Mouse (Mus musculus): Measurements from ENCODE around the gene Syngr1. TPM values are rescaled to one million over a fixed set of nuclear protein-coding genes. Genes with fewer than 3 reads are reported as not detected.

Syngr1 gene
- polyA plus RNA-seq, 1 experiment from 2014 or later: 18.7 TPM

DNA sequence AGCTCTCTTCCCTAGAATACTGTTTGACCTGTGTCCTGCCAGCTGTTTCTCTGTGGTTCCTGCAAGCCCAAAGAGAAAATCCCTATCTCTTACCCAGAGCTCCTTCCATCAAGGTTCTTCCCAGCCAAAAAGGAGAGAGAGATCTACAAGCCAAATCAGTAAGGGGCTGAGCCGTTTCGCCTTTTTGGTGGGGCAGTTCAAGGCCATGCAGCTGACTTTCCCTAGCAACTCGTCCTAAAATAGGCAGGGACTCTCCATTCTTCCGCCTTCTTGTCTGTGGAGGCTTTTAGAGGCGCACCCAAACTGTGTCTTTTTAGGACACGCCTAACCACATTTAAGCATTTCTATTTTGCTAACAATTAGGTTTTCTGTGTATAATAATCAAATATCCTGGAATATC is 52.6 kb downstream of the Syngr1 start:
- Histone ChIP-seq H3K27ac (no peak overlapping the region), H3K4me2 (replicated peaks) (no peak overlapping the region), H3K9ac (no peak overlapping the region), H3K4me1 (replicated peaks) (peaks cover 4% of the 10 kb centered on the region; the same call in 1 of the 2 replicates), H3K9me3 (no peaks in the 10 kb centered on the region), H3K4me3 (replicated peaks) (no peak overlapping the region), H3K27me3 (replicated peaks) (no peaks in the 10 kb centered on the region), H3K36me3 (peaks cover 16% of the 10 kb centered on the region; the same call in 1 of the 2 replicates)
- no peak for ATAC-seq
- 93% methylated on average over 6 of the region's 6 CpGs for WGBS

DNA sequence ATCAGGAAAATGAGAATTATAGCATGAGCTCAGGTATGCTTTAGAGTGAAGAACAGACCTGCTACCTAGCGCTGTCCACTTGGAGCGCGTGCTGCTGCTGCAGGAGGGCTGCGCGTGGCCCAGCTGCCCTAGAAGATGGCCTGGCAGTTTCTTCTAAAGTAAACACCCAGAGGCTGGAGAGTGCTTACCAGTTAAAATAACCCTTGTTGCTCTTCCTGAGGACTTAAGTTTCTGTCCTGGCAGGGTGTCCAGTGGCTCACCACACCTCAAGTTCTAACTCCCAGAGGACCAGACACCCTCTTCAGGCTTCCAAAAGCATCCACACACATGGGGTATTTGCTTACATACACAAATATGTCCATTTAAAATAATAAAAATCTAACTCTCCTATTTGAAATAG is 54.3 kb downstream of the Syngr1 start:
- H3K27ac ChIP-seq: no peak overlapping the region
- no peak overlapping the region for H3K4me3 ChIP-seq (replicated peaks)
- 77% methylated on average over 5 of the region's 5 CpGs for WGBS
- no peak for ATAC-seq
- H3K27me3 ChIP-seq (replicated peaks): no peaks in the 10 kb centered on the region
- H3K4me1 ChIP-seq (replicated peaks): peaks cover 2% of the 10 kb centered on the region; the same call in 1 of the 2 replicates
- peaks cover 22% of the 10 kb centered on the region; the same call in 1 of the 2 replicates for H3K36me3 ChIP-seq
- H3K4me2 ChIP-seq (replicated peaks): no peak overlapping the region
- no peaks in the 10 kb centered on the region for H3K9me3 ChIP-seq
- H3K9ac ChIP-seq: no peak overlapping the region

DNA sequence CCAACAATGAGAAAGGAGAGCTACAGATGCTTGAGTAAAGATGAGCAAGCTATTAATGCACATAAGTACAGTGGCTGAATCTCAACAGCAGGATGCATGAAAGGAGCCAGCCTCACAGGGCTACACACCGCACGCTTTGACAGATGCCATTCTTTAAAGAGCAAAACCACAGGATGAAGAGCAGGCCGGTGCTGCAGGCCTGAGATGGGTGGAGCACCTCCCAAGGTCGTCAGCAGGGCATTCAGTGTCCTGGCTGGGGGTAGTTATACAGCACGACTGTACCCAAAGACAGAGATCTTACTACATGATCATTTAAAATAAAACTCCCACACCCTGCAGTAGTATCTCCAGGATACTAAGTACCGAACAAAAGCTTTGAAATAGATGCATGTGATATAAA is 55.0 kb downstream of the Syngr1 start:
- Histone ChIP-seq H3K4me2 (replicated peaks) (no peak overlapping the region), H3K27ac (no peak overlapping the region), H3K9ac (no peak overlapping the region), H3K4me1 (replicated peaks) (0 out of 2 replicates have a peak, but pooled peaks cover 2% of the 10 kb centered on the region), H3K9me3 (no peaks in the 10 kb centered on the region), H3K4me3 (replicated peaks) (no peak overlapping the region), H3K36me3 (peaks cover 19% of the 10 kb centered on the region; the same call in 1 of the 2 replicates), H3K27me3 (replicated peaks) (no peaks in the 10 kb centered on the region)
- WGBS: 56% methylated on average over 6 of the region's 6 CpGs
- ATAC-seq: no peak

DNA sequence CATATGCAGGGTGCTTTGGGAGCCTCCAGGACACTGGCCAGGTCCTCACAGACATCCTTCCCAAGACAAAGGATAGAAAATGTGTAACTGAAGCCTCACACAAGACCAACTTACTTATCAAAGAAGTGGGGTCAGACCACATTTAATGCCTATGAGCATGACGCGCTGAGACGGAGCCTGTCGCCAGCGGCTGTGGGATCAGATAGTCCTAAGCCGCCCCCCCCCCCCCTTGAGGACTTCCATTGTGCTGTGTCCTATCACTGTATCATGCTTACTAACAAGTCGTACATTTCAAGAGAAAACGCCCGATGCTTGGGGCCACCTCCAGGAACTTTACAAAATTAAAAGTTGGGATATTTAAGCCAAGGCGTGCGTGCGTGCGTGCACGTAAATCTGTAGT is 56.0 kb downstream of the Syngr1 start:
- 0 out of 2 replicates have a peak, but pooled peaks cover 2% of the 10 kb centered on the region for H3K4me1 ChIP-seq (replicated peaks)
- no peak for ATAC-seq
- no peaks in the 10 kb centered on the region for H3K27me3 ChIP-seq (replicated peaks)
- H3K9me3 ChIP-seq: no peaks in the 10 kb centered on the region
- peaks cover 14% of the 10 kb centered on the region; the same call in 1 of the 2 replicates for H3K36me3 ChIP-seq
- H3K27ac ChIP-seq: no peak overlapping the region
- no peak overlapping the region for H3K9ac ChIP-seq
- 91% methylated on average over 14 of the region's 14 CpGs for WGBS
- H3K4me3 ChIP-seq (replicated peaks): no peak overlapping the region
- no peak overlapping the region for H3K4me2 ChIP-seq (replicated peaks)

DNA sequence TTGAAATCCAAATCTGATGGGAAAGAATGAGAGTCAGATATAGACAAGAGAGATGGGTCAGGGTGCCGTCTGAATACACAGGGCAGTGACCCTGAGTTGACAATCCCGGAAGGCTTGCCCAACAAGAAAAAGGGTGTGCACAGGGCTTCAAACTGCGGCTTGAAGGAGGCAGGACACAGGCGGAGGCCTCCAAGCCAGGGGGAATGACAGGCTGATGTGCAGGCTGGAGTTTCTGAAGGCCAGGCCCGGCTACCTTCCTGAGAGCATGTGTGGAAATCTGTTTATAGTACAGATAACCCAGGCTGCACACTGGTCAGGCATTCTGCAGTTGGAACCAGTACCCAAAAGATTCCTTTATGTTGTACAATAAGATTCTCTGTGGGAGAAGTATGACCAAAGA is 56.4 kb downstream of the Syngr1 start:
- WGBS: 66% methylated on average over 5 of the region's 5 CpGs
- no peak for ATAC-seq

DNA sequence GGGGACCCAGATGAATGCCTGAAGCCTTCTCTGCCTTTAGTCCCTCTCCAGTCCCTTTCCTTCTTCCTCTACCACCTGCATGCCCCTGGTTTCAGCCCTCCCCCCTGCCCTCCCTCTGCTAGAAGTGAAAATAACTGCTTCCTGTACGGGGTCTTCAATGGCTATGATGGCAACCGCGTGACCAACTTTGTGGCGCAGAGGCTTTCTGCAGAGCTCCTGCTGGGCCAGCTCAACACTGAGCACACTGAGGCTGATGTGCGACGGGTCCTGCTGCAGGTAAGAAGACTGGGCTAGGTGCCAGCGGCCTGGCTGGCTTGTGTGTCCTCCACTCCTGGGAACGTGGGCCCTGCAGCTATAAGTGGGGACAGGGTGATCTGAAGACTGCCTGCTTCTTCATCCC is 57.4 kb downstream of the Syngr1 start:
- H3K27me3 ChIP-seq (replicated peaks): no peaks in the 10 kb centered on the region
- ATAC-seq: no peak
- H3K4me2 ChIP-seq (replicated peaks): no peak overlapping the region
- H3K36me3 ChIP-seq: peaks cover 9% of the 10 kb centered on the region; the same call in 1 of the 2 replicates
- WGBS: 87% methylated on average over 8 of the region's 8 CpGs
- H3K4me3 ChIP-seq (replicated peaks): no peak overlapping the region
- no peak overlapping the region for H3K9ac ChIP-seq
- H3K9me3 ChIP-seq: no peaks in the 10 kb centered on the region
- no peak overlapping the region for H3K27ac ChIP-seq
- 0 out of 2 replicates have a peak, but pooled peaks cover 2% of the 10 kb centered on the region for H3K4me1 ChIP-seq (replicated peaks)

More for the DNA sequence above, 56.4 kb downstream of the Syngr1 start:
- Histone ChIP-seq H3K4me2 (replicated peaks) (no peak overlapping the region), H3K4me3 (replicated peaks) (no peak overlapping the region), H3K27ac (no peak overlapping the region), H3K27me3 (replicated peaks) (no peaks in the 10 kb centered on the region), H3K4me1 (replicated peaks) (0 out of 2 replicates have a peak, but pooled peaks cover 2% of the 10 kb centered on the region), H3K9me3 (no peaks in the 10 kb centered on the region), H3K9ac (no peak overlapping the region), H3K36me3 (peaks cover 12% of the 10 kb centered on the region; the same call in 1 of the 2 replicates)

DNA sequence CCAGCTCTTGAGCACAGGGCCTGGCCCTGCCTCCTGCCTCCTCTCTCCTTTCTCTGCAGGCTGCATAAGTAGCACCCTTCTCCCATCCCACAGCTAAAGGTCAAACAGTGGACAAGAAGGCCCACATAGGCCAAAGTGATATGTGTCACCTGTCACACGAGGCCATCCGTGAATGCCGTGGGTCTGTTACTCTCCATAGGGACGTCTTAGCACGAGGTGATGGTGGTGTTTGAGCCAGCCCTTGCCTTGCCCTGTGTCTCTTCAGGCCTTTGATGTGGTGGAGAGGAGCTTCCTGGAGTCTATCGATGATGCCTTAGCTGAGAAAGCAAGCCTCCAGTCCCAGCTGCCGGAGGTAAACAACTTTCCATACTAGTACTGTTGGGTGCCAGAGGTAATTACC is 58.4 kb downstream of the Syngr1 start:
- Histone ChIP-seq H3K9ac (no peak overlapping the region), H3K36me3 (peaks cover 15% of the 10 kb centered on the region), H3K27me3 (replicated peaks) (no peaks in the 10 kb centered on the region), H3K4me3 (replicated peaks) (no peak overlapping the region), H3K27ac (no peak overlapping the region), H3K9me3 (no peaks in the 10 kb centered on the region), H3K4me1 (replicated peaks) (0 out of 2 replicates have a peak, but pooled peaks cover 2% of the 10 kb centered on the region), H3K4me2 (replicated peaks) (no peak overlapping the region)
- 92% methylated on average over 7 of the region's 7 CpGs for WGBS
- ATAC-seq: no peak

DNA sequence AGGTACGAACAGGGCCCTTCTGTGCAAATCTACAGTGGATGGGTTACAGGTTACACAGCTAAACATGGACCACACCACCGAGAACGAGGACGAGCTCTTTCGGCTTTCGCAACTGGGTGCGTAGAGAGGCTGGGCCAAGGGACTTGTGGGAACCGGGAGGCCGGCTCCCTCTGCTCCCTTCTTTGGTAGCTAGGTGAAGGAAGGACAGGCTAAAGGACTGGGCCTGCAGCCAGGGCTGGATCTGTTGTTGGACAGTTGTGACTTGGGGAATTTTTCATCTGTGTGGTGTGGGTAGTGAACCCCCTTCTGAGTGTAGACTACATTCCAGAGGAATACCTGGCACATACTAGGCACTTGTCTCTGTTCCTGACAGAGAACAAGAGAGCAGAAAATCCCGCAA is 61.5 kb downstream of the Syngr1 start:
- no peak for ATAC-seq
- WGBS: 91% methylated on average over 10 of the region's 10 CpGs
- H3K9me3 ChIP-seq: no peaks in the 10 kb centered on the region
- no peak overlapping the region for H3K9ac ChIP-seq
- no peak overlapping the region for H3K4me3 ChIP-seq (replicated peaks)
- H3K27me3 ChIP-seq (replicated peaks): no peaks in the 10 kb centered on the region
- H3K4me2 ChIP-seq (replicated peaks): no peak overlapping the region
- H3K4me1 ChIP-seq (replicated peaks): 0 out of 2 replicates have a peak, but pooled peaks cover 2% of the 10 kb centered on the region
- peaks cover 31% of the 10 kb centered on the region for H3K36me3 ChIP-seq
- H3K27ac ChIP-seq: no peak overlapping the region

DNA sequence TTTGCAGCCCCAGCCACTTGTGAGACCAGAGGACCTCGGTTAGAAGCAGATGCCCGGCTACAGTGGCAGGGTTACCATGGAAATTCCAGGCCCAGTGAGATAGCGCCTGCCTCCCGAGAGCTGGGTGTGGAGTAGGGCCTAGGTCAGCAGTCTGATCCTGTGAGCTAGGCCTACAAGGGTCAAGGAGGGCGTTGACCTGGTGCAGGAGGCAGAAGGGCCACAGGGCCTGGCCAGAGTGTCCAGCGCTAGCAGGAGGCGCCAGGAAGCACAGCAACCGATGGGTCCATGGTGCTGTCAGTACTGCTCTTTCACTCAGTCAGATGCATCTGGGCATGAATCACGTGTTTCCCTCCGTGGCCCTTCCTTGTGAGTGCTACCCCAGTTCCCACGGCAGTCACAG is 62.6 kb downstream of the Syngr1 start:
- Histone ChIP-seq H3K4me3 (replicated peaks) (no peak overlapping the region), H3K4me1 (replicated peaks) (peaks cover 9% of the 10 kb centered on the region), H3K36me3 (peaks cover 39% of the 10 kb centered on the region), H3K27me3 (replicated peaks) (no peaks in the 10 kb centered on the region), H3K9me3 (no peaks in the 10 kb centered on the region), H3K4me2 (replicated peaks) (no peak overlapping the region), H3K27ac (no peak overlapping the region), H3K9ac (no peak overlapping the region)
- no peak for ATAC-seq
- WGBS: 82% methylated on average over 11 of the region's 11 CpGs

DNA sequence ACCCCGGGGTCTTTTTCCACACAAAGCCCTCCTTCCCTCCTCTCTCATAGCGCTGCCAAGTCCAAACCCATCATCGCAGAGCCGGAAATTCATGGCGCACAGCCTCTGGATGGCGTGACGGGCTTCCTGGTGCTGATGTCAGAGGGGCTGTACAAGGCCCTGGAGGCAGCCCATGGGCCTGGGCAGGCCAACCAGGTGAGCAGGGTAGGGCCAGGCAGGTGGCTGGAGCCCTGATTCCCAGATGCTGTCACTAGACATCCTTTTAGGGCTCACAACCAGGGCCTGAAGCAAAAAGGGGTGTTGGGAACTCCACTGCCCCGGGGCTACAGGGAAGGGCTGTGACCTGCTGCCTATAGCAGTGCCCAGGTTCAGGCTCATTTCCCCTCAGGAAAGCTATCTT is 64.6 kb downstream of the Syngr1 start:
- WGBS: 92% methylated on average over 8 of the region's 8 CpGs
- peaks cover 26% of the 10 kb centered on the region for H3K4me1 ChIP-seq (replicated peaks)
- ATAC-seq: no peak
- no peaks in the 10 kb centered on the region for H3K27me3 ChIP-seq (replicated peaks)
- H3K4me3 ChIP-seq (replicated peaks): no peak overlapping the region
- no peak overlapping the region for H3K27ac ChIP-seq
- H3K9ac ChIP-seq: no peak overlapping the region
- H3K36me3 ChIP-seq: peaks cover 39% of the 10 kb centered on the region
- no peak overlapping the region for H3K4me2 ChIP-seq (replicated peaks)
- no peaks in the 10 kb centered on the region for H3K9me3 ChIP-seq

DNA sequence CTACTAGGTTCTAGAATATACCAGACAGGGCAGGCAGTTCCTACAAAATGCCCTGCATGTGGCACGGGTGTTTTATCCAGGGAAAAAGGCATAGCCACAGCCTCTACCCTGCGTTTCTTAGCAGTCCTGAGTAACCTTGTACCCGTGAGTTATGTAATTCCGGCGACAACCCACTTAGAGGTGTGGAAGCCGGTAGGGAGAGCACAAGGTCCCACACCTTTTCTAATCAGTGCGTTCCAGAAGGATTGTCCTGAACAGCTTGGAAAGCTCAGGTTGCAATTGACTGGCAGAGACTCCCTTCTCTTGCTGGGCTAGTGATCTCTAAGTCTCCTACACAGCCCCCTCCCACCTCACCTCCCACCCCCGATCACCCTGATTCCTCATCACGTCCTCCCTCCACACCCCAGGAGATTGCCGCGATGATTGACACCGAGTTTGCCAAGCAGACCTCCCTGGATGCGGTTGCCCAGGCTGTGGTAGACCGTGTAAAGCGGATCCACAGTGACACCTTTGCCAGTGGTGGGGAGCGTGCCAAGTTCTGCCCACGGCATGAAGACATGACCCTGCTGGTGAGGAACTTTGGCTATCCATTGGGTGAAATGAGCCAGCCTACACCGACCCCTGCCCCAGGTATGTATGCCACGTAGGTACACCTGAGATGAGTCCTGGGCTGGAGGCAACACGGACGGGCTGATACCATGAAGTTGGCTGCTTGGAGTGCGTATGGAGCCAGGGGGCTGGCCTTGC is 66.2 kb downstream of the Syngr1 start:
- Histone ChIP-seq H3K4me1 (replicated peaks) (peaks cover 32% of the 10 kb centered on the region), H3K9me3 (no peaks in the 10 kb centered on the region), H3K27ac (peak overlapping the region; percentile 89), H3K9ac (no peak overlapping the region), H3K4me2 (replicated peaks) (no peak overlapping the region), H3K36me3 (peaks cover 39% of the 10 kb centered on the region), H3K27me3 (replicated peaks) (no peaks in the 10 kb centered on the region), H3K4me3 (replicated peaks) (no peak overlapping the region)
- 86% methylated on average over 22 of the region's 22 CpGs for WGBS
- ATAC-seq: no peak

DNA sequence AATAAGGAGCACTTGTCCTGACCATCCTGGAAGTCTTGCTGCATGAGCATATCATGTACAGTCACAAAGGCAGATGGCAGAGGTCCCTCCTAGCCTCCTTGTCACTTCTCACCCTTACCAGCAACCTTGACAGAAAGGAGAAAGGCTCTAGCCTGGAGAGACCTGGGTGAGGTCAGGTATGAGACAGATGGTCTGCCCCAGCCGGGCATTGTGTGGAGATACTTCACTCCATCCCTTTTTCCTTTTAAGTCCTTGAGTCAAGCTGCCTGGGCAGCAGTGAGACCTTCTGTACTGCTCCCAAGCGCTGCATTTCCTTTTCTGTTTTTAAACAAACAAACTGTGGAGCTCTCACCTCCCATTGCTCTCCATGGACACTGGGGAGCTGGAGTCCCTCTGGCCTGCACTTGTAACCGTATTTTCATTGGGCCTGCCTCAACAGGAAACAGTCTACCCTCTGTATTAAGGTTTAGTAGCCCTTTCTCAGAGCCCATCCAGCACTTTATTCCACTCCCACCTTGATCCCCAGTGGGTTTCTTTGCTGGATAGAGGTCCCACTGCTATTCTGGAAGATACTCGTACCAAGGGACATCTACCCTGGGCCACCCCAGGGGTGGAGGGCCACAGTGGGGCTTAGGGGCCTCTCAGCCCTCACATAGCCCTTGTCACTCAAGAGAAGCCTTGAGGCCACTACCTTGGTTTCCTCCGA is 67.0 kb downstream of the Syngr1 start:
- H3K4me2 ChIP-seq (replicated peaks): no peak overlapping the region
- 59% methylated on average over 5 of the region's 5 CpGs for WGBS
- no peak overlapping the region for H3K4me3 ChIP-seq (replicated peaks)
- peaks cover 32% of the 10 kb centered on the region for H3K4me1 ChIP-seq (replicated peaks)
- H3K36me3 ChIP-seq: peaks cover 39% of the 10 kb centered on the region
- H3K9ac ChIP-seq: no peak overlapping the region
- no peaks in the 10 kb centered on the region for H3K27me3 ChIP-seq (replicated peaks)
- no peaks in the 10 kb centered on the region for H3K9me3 ChIP-seq
- peak overlapping the region; percentile 89 for H3K27ac ChIP-seq
- no peak for ATAC-seq
